Mouse (Mus musculus) frontal cortex, postnatal 36 days (tissue): Measurements from ENCODE around the gene Setdb2.
"Not testable (repeated sequence)": the region's sequence is repeated elsewhere in the genome, so short reads cannot be mapped to it uniquely, and the experiment has no call there.

Experiments used
- DNase-seq, 2 experiments: peaks; one replicate each; pipeline ENCODE4 v3.0.0; 2022; ENCODE audit warnings: low spot score in 2 of 2

Setdb2 gene

DNA sequence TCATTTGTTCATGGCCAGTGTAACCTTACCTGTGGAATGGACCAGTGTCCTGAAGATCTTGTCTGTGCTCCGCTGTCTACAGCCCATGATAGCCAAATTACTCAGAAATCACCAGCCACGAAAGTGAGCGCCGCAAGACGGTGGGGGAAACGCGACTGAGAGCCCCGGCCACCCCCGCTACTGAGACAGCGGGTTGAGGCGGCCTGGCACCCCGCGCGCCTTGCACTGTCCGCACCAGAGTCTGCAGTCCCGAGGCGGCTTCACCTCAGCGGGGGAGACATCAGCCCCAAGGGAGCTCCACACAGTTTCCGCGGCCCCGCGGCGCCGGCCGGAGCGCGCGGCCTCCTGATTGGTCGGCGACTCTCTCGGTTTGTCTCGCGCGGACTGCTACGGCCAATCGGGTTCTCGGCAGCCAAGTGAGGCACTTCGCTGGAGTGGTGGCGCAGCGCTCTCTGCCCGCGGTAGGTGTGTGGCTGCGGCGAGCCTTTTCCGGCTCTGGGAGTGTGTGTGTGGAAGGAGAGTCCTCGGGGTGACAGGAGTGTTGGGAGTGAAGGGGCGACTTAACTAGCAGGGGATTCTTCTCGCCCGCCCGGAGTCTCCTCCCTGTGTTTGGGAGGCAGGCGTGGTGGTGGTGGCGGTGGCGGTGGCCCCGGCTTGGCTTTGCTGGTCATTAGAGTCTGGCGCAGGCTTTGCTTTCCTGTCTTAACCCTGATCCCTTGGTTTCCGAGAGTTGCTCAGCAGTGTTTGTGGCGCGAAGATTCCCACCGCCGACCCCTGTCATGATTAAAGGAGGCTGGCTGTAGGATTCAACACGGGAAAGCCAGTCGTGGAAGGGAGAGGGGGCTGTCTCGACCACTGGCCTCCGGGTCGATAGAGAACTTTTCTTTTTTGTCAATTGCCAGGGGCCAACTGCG, at the start of gene Setdb2, which contains the start of gene Cab39l:
Gene Setdb2, minus strand, starts transcription at position 327 of the 914 bp plus-strand sequence.
Gene Cab39l, plus strand, starts transcription at position 415 of the 914 bp plus-strand sequence.
- DNase-seq, result peak; percentile 92 to 96

DNA sequence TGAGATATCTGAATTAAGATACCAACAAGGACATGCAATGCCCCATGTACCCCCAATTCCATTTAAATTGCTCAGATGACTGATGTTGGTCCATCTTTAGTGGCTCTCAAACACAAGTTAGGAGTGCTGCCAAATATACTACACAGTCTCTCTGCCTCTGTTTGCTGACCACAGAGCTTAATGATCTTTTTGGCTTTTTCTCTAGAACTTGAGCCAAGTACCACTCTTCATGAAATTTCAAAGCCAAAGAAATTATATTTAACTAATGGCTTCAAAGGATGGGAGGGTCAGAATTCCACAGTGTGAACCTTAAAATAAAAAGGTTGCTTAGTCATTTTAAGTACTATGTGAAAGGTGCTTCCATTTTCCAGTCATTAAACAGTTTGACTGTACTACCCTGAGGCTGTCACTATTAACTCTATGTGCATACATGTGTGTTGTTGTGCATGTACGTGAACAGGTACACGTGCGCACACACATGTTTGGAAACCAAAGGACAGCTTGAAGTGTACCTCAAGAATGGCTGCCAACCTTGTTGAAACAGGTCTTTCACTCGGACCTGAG, 44.6 kb upstream of the Setdb2 start:
- no peak for DNase-seq

DNA sequence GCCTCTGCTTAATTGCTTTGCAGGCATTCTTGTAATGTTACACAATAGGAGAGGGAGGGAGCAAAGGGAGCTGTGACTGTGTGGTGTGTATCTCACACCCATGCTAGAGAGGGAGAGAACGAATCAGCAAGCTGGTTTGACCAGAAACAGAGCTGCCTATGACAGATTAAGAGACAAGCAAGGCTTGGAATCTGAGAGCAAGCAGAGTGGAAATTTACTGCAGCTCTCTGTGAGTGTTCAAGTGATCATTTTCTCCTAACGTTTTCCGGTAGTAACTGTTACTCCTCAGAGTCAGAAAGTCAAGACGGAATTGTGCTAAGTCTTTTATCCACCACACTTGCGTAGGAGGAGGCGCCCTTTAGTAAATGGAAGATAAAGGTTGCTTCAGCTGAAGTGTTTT, 38.0 kb upstream of the Setdb2 start:
- peak; percentile 33 to 53 for DNase-seq

DNA sequence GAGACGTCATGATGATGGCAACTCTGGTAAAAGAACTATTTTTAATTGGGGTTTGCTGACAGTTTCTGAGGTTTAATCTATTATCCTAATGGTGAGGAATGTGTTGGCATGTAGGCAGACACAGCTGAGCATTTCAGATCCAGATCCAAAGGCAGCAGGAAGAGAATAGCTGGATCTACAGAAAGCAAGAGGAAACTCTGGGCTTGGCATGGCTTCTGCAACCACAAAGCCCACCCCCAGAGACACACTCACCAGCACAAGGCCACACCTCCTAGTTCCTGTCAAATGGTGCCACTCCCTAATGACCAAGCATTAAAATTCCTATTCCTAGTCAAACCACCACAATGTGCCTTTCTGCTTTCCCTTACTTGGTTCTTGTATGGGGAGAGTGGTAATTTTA, 30.1 kb upstream of the Setdb2 start:
- DNase-seq, result no peak

DNA sequence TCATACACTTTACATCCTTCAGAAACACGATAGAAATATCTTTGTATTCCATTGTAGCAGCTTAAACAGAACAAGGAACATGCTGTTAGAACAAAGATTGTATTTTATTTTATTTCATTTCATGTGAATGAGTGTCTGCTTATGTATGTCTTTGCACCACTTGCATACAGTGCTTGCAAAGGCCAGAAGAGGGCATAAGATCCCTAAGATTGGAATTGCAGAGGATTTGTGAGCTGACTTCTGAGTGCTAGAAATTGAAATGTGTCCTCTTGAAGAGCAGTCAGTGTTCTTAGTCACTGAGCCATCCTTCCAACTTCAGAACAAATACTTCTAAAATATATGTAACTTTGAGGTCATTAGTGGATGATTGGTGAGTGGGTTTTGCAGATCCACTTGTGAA, 27.1 kb upstream of the Setdb2 start:
- no peak for DNase-seq

DNA sequence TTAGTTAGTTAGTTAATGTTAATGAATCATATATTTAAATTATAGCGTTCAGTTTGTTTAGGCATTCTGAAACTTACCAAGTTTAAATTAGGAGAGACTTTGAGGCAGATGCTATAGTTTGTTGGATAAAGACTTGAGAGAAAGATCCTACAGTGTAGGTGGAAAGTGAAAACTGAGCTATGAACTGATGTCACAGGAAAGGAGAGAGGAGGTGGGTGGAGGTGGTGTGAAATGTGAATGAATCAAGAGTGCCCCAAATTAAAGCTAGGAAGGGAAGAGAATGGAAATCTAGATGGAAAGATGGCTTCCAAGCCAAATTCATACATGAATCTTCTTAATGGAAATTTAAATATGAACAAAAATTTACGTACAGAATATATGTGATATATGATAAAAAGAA, 25.8 kb upstream of the Setdb2 start:
- DNase-seq, result no peak

DNA sequence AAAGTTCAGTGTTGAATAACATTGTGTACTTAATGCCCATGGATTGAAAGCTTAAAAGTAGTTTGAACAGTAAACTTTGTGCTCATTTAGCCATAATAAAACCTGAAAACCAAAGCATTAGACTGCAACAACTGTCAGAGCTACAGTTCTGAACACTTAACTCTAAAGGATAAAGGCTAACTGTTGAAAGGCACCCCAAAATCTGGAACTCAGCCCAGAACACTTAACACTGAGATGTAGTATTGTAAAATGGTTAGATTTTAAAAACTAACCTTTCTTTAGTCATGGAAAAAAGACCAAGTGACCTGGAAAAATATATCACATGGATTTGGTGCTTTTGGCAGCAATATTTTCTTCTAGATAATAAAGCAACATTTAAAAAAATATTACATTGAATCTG, 7.3 kb upstream of the Setdb2 start:
- DNase-seq, result no peak

DNA sequence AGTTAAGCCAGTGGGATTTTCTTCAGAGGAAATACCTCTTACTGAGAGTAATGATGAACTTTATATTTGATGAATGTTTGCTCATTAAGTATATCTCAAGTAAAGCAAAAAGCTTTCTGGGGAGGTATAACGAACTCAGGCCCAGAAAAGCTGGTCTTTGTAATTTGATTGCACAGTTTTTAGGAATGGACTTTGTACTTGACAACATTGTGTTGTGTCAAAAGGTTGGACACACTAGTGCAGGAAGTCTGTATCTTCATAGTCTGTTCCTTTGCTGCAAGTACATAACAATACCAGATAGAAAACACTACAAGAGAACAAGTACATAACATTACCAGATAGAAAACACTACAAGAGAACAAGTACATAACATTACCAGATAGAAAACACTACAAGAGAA, 4.7 kb upstream of the Setdb2 start:
- no peak for DNase-seq

DNA sequence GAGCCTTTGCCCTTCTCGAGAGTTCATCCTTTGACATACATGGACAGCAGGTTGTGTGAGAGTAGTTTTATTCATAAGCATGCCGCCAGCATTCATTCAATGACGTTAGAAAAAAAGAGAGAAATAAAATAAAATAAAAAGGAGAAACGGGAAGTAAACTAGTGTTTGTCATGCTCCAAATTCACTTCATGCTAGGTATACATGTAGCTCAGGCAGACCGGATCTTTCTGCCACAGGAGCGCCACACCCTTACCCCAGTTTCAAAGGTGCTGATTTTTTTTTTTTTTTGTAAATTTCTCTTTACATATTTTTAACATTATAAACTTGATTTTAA, 755 bp upstream of the Setdb2 start:
- no peak for DNase-seq

DNA sequence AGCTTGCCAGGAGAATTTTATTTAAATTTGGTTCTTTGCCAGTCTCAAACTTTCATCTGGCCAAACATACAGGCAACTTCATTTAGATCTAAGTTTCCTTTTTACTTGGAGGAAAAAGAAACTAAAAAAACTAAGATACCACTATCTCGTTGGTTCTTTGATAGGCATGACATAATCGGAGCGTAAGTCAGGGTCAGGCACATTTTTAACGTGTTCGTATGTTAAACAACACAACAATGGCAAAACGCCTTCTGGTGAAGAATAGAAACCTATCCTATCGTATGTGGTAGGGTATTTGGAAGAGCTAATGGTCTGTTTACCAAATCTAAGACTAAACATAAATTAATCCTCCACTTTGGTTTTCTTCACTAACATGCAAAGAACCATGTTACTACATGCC, 645 bp downstream of the Setdb2 start:
- DNase-seq, result no peak

DNA sequence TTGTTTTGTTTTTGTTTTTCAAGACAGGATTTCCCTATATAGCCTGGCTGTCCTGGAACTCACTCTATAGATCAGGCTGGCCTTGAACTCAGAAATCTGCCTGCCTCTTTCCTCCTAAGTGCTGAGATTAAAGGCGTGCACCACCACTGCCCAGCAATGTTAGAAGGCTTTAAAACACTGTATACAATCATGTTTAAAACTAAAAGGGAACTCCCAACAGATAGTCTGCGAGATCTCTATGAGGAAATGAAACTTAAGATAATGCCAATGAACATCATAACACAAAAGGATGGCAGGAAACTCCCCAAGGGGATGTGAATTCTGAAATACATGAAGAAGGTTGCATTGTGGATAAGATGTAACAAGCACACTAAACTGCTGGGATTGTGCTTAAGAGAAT, 2.2 kb downstream of the Setdb2 start:
- DNase-seq, result no peak

DNA sequence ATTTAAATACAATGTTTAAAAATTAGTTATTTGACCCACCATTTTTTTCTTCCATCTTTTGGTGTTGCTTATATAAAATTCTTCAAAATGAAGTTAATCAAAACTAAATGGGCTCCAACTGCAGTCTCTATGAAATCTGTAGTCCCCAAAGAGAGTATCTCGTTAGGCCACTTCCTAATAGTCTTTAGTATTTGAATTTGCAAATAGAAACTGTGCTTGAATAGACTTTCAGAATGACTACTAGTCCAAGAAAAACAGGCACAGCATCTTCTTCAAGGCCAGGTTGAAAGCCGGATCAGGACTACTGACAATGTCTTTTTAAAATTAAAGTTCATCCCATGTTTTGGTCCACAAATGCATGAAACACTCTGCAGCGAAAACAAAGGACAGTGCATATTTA, 3.3 kb downstream of the Setdb2 start:
- no peak for DNase-seq

DNA sequence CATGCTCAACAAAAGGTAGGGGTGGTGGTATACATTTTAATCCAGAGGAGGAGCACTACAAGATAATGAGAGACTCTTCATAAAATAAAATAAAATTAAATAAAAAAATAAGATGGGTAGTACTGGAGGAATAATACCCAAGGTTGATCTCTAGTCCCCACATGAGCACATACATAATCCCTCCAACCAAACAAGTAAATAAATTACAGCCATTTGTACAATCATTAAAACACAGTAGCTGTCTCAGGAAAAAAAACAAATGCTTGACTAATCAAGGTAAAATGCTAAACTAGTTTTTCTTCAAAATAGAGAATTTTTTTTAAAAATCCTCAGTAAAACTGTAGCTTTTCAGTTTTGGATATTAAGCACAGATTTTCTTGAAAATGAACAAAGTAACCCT, 5.5 kb downstream of the Setdb2 start:
- no peak for DNase-seq

DNA sequence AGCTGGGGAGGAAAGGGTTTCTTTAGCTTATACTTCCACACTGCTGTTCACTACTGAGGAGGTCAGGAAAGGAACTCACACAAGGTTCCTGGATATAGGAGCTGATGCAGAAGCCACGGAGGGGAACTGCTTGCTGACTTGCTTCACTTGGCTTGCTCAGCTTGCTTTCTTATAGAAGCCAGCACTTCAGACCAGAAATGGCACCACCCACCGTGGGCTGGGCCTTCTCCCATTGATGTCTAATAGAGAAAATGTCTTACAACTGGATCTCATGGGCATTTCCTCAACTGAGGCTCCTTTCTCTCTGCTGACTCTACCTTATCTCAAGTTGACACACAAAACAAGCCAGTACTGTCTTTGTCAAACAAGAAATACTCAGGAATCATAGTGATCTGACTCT, 6.8 kb downstream of the Setdb2 start:
- DNase-seq, result no peak

DNA sequence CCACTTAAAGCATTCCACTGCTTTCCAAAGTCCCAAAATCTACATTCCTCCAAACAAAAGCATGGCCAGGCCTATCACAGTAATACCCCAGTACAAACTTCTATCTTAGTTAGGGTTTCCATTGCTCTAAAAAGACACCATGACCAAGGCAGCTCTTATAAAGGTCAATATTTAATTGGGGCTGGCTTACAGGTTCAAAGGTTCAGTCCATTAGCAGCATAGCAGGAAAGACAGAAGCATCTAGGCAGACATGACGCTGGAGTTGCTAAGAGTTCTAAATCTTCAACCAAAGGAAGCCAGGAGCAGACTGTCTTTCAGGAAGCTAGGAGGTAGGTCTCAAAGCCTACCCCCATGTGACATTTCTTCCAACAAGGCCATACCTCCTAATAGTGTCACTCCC, 10.1 kb downstream of the Setdb2 start:
- no peak for DNase-seq

DNA sequence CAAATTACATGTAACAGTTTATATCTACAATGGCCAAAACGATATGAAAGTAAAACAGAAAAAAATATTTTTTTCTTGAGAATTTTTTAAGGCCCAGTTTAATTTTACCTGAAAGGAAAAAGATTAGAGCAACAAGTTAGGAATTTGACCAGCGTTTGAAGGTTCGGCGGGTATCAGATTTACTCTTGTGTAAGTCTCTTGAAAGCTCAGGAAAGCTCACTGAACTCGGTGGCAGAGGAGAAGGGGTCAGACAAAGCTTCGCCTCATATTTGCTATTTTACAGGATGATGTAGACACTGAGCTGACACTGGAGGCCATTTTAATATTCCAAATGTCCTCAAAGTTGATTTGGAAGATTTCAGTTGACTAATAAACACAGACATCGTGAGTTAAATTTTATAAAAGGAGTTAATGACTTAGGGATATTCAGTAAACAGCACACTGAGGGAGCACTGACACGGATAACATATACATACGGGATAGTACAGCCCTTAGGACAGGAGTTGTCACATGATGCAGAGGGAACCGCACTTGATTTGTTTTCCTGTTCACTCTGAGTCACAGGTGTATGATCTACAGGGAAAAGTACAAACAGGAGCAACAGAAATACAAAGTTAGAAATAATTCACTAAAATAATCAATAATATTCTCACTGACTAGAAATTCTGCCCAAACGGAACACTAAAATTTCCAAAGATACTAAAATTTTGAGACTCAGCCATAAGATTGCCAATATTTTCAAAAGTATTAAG, 17.6 kb downstream of the Setdb2 start:
- DNase-seq, result no peak

DNA sequence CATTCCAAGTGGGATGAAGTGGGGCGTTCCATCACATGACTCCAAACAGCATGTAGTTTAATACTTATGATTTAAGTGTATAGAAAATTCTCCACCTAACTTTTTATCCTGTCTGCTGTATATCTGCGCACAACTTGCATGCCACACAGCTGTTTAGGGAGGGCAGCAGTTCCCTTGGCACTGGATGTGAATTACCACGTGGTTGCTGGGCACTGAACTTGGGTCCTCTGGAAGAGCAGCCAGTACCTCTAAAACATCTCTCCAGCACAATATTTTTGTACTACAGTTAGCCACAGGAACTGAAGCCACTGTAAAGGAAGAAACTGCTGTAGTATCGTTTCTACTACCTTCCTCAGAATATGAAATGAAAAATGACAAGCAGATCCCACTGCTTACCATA, 22.5 kb downstream of the Setdb2 start:
- no peak for DNase-seq

DNA sequence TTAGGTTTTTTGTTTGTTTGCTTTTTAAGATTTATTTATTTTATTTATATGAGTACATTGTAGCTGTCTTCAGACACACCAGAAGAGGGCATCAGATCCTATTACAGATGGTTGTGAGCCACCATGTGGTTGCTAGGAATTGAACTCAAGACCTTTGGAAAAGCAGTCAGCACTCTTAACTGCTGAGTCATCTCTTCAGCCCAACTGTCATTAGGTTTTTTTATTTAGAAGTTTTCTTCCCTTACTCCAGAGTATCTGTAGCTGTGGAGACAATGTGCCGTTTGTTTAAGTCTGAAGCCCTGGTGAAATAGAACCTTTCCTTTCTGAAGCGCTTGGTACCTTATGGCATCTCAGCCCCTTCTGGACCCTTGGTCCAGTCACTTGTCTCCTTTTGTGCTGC, 25.7 kb downstream of the Setdb2 start:
- DNase-seq, result not testable (repeated sequence)

DNA sequence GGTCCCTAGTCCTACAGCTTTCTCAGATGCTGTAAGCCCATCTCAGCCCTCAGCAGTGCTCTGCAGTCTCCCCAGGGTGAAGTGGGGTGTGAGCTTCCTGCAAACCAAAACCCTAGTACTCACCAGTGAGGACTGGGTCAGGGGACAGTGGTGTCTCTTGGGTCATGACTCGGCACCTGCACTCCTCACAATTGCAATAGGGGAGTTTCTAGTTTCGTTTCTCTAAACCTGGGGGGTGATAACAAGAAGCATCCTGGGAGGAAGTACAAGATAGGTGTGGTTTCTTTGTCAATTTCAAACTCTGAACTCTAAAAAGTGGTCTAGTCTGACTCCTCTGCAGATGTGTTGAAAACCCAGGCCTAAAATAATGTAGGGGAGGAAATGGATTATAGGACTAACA, 43.7 kb downstream of the Setdb2 start:
- DNase-seq, result no peak

DNA sequence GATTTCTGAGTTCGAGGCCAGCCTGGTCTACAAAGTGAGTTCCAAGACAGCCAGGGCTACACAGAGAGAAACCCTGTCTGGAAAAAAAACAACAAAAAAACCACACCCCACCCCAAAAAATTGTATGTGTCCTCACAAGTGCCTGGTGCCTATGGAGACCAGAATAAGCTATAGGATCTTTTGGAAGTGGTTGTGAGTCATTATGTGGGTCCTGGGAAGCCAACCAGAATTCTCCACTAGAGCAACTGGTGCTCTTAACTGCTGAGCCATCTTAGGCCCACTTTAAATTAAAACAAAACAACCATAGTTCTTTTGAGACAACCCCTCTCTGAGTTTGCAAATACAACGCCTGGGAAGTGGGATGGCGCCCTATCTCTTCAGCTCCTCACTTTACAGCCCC, 45.4 kb downstream of the Setdb2 start, which contains the start of gene Phf11c:
Gene Phf11c, minus strand, starts transcription at position 101 of the 400 bp plus-strand sequence.
- no peak for DNase-seq

DNA sequence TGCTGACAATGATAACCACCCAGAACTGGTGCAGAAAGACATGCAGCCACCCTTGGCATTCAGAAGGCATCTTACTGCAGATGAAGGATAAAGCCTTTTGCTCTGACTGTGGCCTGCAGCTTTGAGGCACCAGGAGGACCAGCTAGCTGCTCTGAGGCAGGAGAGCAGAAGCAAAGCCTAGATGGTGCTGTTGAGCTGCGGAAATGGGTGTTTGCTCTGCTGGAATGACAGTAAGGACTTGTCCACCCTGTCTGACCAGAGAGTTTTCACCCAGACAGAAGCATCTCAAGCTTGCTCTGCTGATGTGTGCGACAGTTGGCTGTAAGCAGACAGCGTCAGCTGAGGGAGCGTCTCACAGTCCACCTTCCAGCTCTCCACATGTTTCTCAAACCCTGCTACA, 50.5 kb downstream of the Setdb2 start:
- DNase-seq, result peak; percentile 46 to 67

DNA sequence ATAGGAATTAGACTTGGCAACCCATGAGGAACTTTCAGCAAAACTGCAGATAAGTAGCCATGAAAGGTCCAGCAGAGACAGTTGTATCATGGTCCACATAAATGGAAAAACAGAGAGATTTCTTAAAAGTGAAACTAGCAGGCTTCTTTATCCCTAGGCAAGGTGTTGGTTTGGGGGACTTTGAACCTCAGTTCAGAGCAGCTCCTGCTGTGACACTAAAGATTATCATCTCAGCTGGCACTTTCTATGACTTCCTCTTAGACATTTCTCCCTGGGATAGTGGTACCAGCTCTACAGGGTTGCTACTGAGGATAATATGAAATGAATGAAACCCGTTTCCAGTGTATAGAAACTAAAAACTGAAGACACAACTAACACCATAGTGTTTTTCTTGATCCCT, 51.2 kb downstream of the Setdb2 start:
- no peak for DNase-seq
